Mouse (Mus musculus) liver, embryonic 12.5 days (tissue): Measurements from ENCODE around the gene Irx3. TPM values are rescaled to one million over a fixed set of nuclear protein-coding genes. Genes with fewer than 3 reads are reported as not detected.
A peak's percentile ranks its signal among the peaks of the same experiment; 100 is the strongest.

Experiments used
- ATAC-seq: fragments of 200-750 bp; cut with Nextera tagmentation; 2 replicates; pipeline ENCODE4 v1.8.0; 2017; ENCODE audit warnings: moderate number of reproducible peaks, mild to moderate bottlenecking, moderate library complexity
- H3K27ac ChIP-seq: fragments of 300-500 bp; sonication (generic); 2 replicates; pipeline ENCODE4 v1.5.1; 2016; ENCODE audit warnings: mild to moderate bottlenecking
- H3K27me3 ChIP-seq: fragments of 300-500 bp; sonication (generic); replicated peaks from 2 replicates; pipeline ENCODE4 v1.6.1; 2016; ENCODE audit warnings: mild to moderate bottlenecking, moderate library complexity
- H3K36me3 ChIP-seq: fragments of 300-500 bp; sonication (generic); 2 replicates; pipeline ENCODE4 v1.6.1; 2016; ENCODE audit warnings: mild to moderate bottlenecking, moderate library complexity
- H3K4me1 ChIP-seq: fragments of 300-500 bp; sonication (generic); 2 replicates; pipeline ENCODE4 v1.6.1; 2016
- H3K4me2 ChIP-seq: fragments of 300-500 bp; sonication (generic); 2 replicates; pipeline ENCODE4 v1.6.1; 2016; ENCODE audit warnings: mild to moderate bottlenecking, moderate library complexity
- H3K4me3 ChIP-seq: fragments of 300-500 bp; sonication (generic); 2 replicates; pipeline ENCODE4 v1.5.1; 2016; ENCODE audit warnings: mild to moderate bottlenecking, moderate library complexity
- H3K9ac ChIP-seq: fragments of 300-500 bp; sonication (generic); 2 replicates; pipeline ENCODE4 v1.6.1; 2016; ENCODE audit warnings: mild to moderate bottlenecking, moderate library complexity
- H3K9me3 ChIP-seq: fragments of 300-500 bp; sonication (generic); replicated peaks from 2 replicates; pipeline ENCODE4 v1.6.1; 2016; ENCODE audit warnings: mild to moderate bottlenecking, moderate library complexity
- WGBS: fragments of 180-500 bp; shearing (Covaris S2); methylation state at CpG from one replicate; pipeline ENCODE4 v1.1.7; 2016; ENCODE audit not compliant: insufficient replicate concordance; 5-methylcytosine and 5-hydroxymethylcytosine counted together
- polyA plus RNA-seq: library from polyadenylated mRNA; unstranded; fragments of >200 nt; fragmentation: Nextera tagmentation; extraction: Ambion mirVana; gene quantifications from 2 replicates; pipeline ENCODE4 v1.2.1, GENCODE M21; 2016

Gene Irx3
- polyA plus RNA-seq, 1 experiment from 2014 or later = 0.17 TPM

DNA sequence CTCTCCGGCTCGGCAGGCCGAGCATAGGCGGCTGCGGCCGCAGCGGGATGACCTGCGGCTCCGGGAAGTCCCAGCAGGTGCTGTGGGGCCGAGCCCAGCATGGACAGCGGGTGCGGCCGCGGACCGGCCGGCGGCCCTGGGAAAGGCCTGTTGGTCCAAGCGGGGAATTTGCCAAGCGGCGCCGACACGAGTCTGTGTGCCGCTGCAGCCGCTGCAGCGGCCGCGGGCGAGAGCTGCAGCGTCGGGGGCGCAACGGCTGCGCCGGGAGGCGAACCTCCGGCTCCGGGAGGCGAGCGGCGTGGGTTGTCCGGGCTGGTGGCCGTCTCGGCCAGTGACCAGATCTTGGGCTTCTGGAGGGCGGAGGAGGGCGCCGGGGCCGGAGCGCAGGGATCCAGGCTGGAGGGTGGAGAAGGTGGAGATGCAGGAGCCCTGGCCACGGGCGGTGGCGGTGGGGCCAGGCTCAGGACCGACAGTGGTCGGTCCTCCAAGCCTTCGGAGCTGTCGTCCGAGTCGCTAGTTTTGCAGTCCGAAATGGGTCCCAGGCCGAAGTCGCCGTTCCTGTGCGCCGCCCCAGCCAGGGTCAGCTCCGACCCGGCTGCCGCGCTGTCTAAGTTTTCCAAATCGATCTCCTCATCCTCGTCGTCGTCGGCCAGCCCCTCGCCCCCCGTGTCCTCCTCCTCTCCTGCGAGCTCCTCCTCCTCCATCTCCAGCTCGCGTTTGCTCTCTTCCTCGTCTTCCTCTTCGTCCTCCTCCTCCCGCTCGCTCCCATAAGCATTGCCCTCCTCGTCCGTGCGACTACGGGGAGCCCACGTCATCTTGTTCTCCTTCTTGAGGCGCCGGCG is 2.0 kb downstream of the Irx3 start:
- H3K36me3 ChIP-seq = no peaks in the 10 kb centered on the region
- peak overlapping the region; percentile 73 for H3K4me2 ChIP-seq
- H3K4me3 ChIP-seq = peak overlapping the region; percentile 49
- no peak for ATAC-seq
- no peak overlapping the region for H3K9ac ChIP-seq
- peaks cover 97% of the 10 kb centered on the region for H3K27me3 ChIP-seq
- H3K9me3 ChIP-seq = no peaks in the 10 kb centered on the region
- WGBS = 3% methylated on average over 84 of the region's 89 CpGs
- H3K4me1 ChIP-seq = peaks cover 33% of the 10 kb centered on the region
- no peak overlapping the region for H3K27ac ChIP-seq

GRCm38 (mm10) chr8:91799016-91799581 is 2.8 kb downstream of the Irx3 start:
- Histone ChIP-seq H3K27me3 (peaks cover 94% of the 10 kb centered on the region), H3K4me2 (peak overlapping the region; percentile 73), H3K36me3 (no peaks in the 10 kb centered on the region), H3K27ac (no peak overlapping the region), H3K4me3 (no peak overlapping the region), H3K9ac (no peak overlapping the region), H3K9me3 (no peaks in the 10 kb centered on the region), H3K4me1 (peaks cover 33% of the 10 kb centered on the region)
- no peak for ATAC-seq
- 21% methylated on average over 16 of the region's 16 CpGs for WGBS

DNA sequence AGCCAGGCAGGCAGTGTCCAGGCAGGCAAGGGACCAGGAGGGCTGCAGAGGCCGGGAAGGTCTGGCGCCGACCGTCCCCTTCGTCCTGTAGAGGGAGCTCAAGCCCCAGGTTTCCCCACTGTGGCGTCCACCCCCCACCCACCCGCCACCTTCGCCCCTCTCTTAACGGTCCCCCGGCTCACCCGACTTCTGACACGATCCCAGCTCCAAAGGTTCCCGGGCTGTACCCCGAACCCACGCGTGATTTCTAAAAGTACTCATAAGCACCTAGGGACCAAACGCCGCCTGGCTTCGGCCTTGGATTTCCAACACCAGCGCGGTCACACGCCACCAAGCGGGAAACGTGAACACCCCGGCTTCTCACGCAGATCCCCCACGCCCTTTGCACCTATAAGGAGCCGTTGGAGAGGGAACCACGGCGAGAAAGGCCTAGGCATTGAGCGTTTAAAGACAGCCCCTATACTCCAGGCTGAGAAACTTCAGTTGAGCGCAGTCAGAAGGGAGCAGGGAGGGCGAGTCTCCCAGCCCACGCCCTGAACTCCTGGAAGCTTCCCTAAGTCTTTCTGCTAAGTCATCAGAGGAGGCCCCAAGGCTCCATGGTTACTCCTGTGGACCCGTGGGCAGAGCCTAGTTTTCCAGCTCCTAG is 4.1 kb downstream of the Irx3 start:
- H3K4me1 ChIP-seq = peaks cover 32% of the 10 kb centered on the region
- H3K27ac ChIP-seq = no peak overlapping the region
- peak overlapping the region; percentile 65 for H3K4me2 ChIP-seq
- ATAC-seq = no peak
- H3K36me3 ChIP-seq = no peaks in the 10 kb centered on the region
- no peaks in the 10 kb centered on the region for H3K9me3 ChIP-seq
- peaks cover 90% of the 10 kb centered on the region for H3K27me3 ChIP-seq
- peak overlapping the region; percentile 34; the same call in 1 of the 2 replicates for H3K9ac ChIP-seq
- peak overlapping the region; percentile 34; the same call in 1 of the 2 replicates for H3K4me3 ChIP-seq
- 1% methylated on average over 35 of the region's 35 CpGs for WGBS

GRCm38 (mm10) chr8:91793846-91794245 is 8.0 kb downstream of the Irx3 start:
- Histone ChIP-seq H3K27me3 (peaks cover 53% of the 10 kb centered on the region), H3K9me3 (no peaks in the 10 kb centered on the region), H3K4me1 (no peaks in the 10 kb centered on the region), H3K9ac (no peak overlapping the region), H3K36me3 (no peaks in the 10 kb centered on the region), H3K27ac (no peak overlapping the region), H3K4me3 (no peak overlapping the region), H3K4me2 (no peak overlapping the region)
- WGBS = 50% methylated on average over 6 of the region's 6 CpGs
- no peak for ATAC-seq

DNA sequence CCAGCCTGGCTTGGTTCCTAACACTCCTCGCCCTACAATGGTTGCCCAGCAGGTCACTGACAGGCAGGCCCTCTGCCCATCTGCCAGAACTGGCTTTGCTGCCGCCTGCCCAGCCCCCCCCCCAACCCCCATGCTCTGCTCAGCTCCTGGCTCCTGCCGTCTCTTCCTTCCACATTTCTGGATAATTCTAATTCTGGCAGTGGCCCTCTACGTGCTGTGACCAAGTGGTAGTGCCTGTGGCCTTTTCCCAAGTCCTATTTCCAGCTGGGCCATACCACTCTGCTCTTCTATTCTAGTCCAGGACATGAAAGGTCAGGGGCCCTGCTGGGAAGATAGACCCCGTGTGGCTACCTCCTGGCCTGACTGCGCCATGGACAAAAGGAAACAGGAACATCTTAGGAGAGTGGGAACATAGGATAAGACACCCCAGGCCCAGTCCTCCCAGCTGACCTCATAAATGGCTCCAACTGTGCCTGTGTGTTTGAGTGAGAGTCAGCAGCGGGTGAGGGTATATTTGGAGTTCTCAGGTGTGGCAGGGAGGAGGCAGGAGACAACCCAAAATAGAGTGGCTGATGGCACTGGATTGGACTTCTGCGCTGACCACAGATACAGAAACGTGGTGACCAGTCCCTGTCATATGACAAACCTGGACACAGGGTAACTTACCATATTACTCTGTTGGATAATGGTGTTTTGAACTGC is 14.5 kb downstream of the Irx3 start:
- H3K4me3 ChIP-seq = no peak overlapping the region
- WGBS = 58% methylated on average over 9 of the region's 9 CpGs
- no peaks in the 10 kb centered on the region for H3K9me3 ChIP-seq
- no peaks in the 10 kb centered on the region for H3K4me1 ChIP-seq
- no peak for ATAC-seq
- H3K27me3 ChIP-seq = peaks cover 8% of the 10 kb centered on the region; the same call in 1 of the 2 replicates
- no peak overlapping the region for H3K9ac ChIP-seq
- H3K27ac ChIP-seq = no peak overlapping the region
- H3K4me2 ChIP-seq = no peak overlapping the region
- H3K36me3 ChIP-seq = no peaks in the 10 kb centered on the region

DNA sequence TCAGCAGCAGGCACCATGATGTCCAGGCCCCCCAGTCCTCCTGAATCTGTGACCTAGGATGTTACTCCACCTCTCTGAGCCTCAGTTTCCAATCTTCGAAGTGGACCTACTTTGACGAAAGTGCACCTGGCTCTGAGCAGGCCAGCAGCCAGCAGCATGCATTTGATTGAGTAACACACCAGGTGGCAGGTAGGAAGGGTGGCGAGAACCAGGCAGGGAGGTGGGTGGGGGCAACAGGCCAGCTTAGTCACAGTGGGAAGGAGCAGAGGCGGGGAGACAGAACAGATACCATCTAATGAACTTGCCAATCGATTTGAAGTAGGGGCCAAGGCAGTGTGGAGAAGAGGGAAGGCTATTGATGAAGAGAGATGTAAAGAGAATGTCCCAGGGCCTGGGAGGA is 18.9 kb downstream of the Irx3 start:
- Histone ChIP-seq H3K27ac (no peak overlapping the region), H3K27me3 (peaks cover 10% of the 10 kb centered on the region), H3K4me1 (no peaks in the 10 kb centered on the region), H3K36me3 (no peaks in the 10 kb centered on the region), H3K9me3 (no peaks in the 10 kb centered on the region), H3K4me3 (no peak overlapping the region), H3K9ac (no peak overlapping the region), H3K4me2 (no peak overlapping the region)
- WGBS = 49% methylated on average over 5 of the region's 5 CpGs
- no peak for ATAC-seq

DNA sequence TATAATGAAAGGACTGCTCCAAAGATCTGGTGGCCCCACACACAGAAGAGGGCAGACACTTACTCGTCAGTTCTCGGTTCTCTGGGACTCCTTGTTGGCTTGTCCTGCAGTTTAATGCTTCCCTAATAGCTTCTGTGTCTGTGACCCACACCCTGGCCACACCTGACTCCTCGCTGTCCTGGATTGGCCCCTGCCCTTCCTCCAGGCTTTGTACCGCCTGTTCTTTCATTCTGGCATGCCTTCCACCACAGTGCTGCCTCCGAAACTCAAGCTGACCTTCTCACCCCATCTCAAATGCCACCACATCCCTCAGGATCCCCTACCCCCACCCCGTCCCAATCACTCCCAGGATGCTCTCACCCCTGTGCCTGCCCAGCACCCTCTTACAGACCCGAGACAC is 19.7 kb downstream of the Irx3 start:
- Histone ChIP-seq H3K9ac (no peak overlapping the region), H3K4me1 (no peaks in the 10 kb centered on the region), H3K4me3 (no peak overlapping the region), H3K27me3 (peaks cover 13% of the 10 kb centered on the region), H3K9me3 (no peaks in the 10 kb centered on the region), H3K27ac (no peak overlapping the region), H3K4me2 (no peak overlapping the region), H3K36me3 (no peaks in the 10 kb centered on the region)
- ATAC-seq = no peak
- WGBS = 63% methylated on average over 7 of the region's 7 CpGs

DNA sequence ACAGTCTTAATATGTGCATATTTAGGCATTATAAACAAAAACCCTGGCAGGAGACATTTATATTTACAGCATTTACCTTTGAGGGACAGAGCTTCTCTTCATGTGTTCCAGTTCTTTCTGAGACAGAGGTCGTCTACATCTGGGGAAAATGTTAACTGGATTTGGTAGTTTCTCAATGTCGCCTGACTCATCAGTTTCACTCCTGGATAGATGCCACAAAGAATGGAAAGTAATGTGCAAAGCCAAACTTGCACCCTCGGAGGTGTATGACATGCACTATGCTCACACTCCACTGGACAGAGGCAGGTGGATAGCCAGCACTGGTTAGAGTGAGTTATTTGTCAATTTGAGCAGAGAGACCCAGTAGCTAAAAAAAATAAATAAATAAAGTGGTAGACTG is 21.2 kb downstream of the Irx3 start:
- H3K27me3 ChIP-seq = peaks cover 17% of the 10 kb centered on the region
- no peak overlapping the region for H3K4me3 ChIP-seq
- no peaks in the 10 kb centered on the region for H3K36me3 ChIP-seq
- H3K27ac ChIP-seq = no peak overlapping the region
- H3K9ac ChIP-seq = no peak overlapping the region
- H3K4me2 ChIP-seq = no peak overlapping the region
- no peaks in the 10 kb centered on the region for H3K9me3 ChIP-seq
- no peak for ATAC-seq
- WGBS = 43% methylated on average over 3 of the region's 3 CpGs
- no peaks in the 10 kb centered on the region for H3K4me1 ChIP-seq

DNA sequence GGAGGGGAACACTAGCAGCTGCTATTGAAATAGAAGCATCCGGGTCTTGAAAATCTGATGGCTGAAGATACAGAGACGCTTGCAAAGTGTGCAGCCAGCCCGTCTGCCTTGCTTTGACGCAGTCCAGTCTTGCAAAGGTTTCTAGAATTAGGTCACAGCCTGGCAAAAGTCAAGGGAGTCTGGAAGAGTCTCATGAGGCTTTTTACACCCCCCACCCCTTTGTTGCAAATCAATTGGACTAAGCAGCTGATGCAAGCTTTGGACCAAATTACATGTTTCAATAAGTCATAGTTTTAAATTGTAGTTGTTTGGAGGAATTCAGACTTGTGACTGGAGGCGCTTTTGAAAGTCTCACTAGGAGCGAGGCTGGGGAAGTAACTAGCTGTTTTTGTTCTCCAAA is 33.0 kb downstream of the Irx3 start:
- no peak overlapping the region for H3K4me2 ChIP-seq
- H3K27me3 ChIP-seq = peaks cover 12% of the 10 kb centered on the region
- H3K9me3 ChIP-seq = no peaks in the 10 kb centered on the region
- WGBS = 56% methylated on average over 6 of the region's 6 CpGs
- no peak overlapping the region for H3K4me3 ChIP-seq
- no peaks in the 10 kb centered on the region for H3K36me3 ChIP-seq
- H3K4me1 ChIP-seq = peaks cover 10% of the 10 kb centered on the region
- H3K27ac ChIP-seq = no peak overlapping the region
- H3K9ac ChIP-seq = no peak overlapping the region
- no peak for ATAC-seq

DNA sequence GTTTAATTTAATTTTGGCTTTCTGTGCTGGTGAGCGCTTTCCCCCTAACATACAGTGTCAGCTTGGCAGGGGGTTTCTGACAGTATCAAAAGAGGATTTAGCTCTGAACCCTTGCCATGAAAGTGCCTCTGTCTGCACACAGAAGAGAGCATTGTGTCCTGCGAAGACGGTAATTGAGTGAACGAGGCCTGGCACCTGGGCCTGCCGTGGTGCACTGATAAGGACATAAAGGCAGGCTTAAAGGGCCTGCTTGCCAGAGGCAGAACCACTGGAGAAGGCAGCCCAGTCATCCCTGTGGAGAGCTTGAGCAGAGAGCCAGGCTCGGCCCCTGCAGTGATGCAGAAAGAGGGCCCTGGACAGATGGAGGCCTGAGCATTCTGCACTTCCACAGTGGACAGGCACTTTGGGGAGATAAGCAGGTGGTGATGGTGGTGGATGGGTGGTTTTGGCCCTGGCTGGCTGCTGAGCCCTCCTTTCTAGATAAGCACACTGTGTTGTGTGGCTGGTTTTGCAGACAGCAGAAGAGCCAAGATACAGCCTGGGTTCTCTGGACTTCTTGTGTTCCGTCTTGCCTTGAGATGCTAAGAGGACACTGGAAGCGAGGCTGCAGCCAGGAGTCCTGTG is 36.3 kb downstream of the Irx3 start:
- Histone ChIP-seq H3K27me3 (peaks cover 12% of the 10 kb centered on the region), H3K9ac (no peak overlapping the region), H3K4me2 (no peak overlapping the region), H3K27ac (no peak overlapping the region), H3K4me3 (no peak overlapping the region), H3K9me3 (no peaks in the 10 kb centered on the region), H3K36me3 (no peaks in the 10 kb centered on the region), H3K4me1 (peaks cover 10% of the 10 kb centered on the region)
- 37% methylated on average over 8 of the region's 8 CpGs for WGBS
- ATAC-seq = peak; percentile 78

GRCm38 (mm10) chr8:91755566-91755965 is 46.3 kb downstream of the Irx3 start:
- WGBS = 72% methylated on average over 7 of the region's 7 CpGs
- Histone ChIP-seq H3K4me2 (no peak overlapping the region), H3K4me3 (no peak overlapping the region), H3K36me3 (no peaks in the 10 kb centered on the region), H3K27ac (no peak overlapping the region), H3K27me3 (no peaks in the 10 kb centered on the region; the same call in 1 of the 2 replicates), H3K9ac (no peak overlapping the region), H3K4me1 (no peaks in the 10 kb centered on the region), H3K9me3 (no peaks in the 10 kb centered on the region)
- no peak for ATAC-seq
